Comparison of ENCODE assay signal across 8 mouse cellular contexts in genomic region chr4:24966299-24966991, GRCm38 (mm10). TPM values are rescaled to one million over a fixed set of nuclear protein-coding genes. Genes with fewer than 3 reads are reported as not detected.
DNase-seq lines count a peak whose midpoint lies in the region; ATAC-seq lines count a peak whose summit lies in the region.

Gpr63 (plus strand) TSS chr4:24966407.

- WGBS in intestine, embryonic 14.5 days: under 1% methylated on average over 52 of the region's 78 CpGs

- ATAC-seq in intestine, embryonic 14.5 days (replicated peaks; ENCODE audit: low FRiP score, low TSS enrichment, low read depth): peak; percentile 96
- ATAC-seq in megakaryocyte progenitor cell, adult 5-6 weeks (replicated peaks; ENCODE audit: poor library complexity): peak; percentile 63

- intact Hi-C loops in gastrocnemius, postnatal 36 days (cut with DNase I): no loop called here
- intact Hi-C loops in left cerebral cortex, postnatal 14 days (cut with DNase I): no loop called here

- H3K4me2 ChIP-seq in intestine, embryonic 14.5 days (ENCODE audit: low read length): peak within 1 kb of the TSS; percentile 69

- H3K27ac ChIP-seq in intestine, embryonic 14.5 days (ENCODE audit: low read depth): peak within 1 kb of the TSS; percentile 93

- H3K9ac ChIP-seq in intestine, embryonic 14.5 days (ENCODE audit: low read length): peak within 1 kb of the TSS; percentile 84

- no peaks in the 10 kb centered on the region for H3K9me3 ChIP-seq in intestine, embryonic 14.5 days (ENCODE audit: control insufficient read depth, low read length)

- no peaks in the 10 kb centered on the region for H3K27me3 ChIP-seq in intestine, embryonic 14.5 days (replicated peaks; ENCODE audit: control insufficient read depth, insufficient read depth, low read length)

- no peaks in the 10 kb centered on the region for H3K36me3 ChIP-seq in intestine, embryonic 14.5 days (ENCODE audit: control insufficient read depth, insufficient read depth, low read length)

- H3K4me3 ChIP-seq in intestine, embryonic 14.5 days (ENCODE audit: low read depth, low read length): peak within 1 kb of the TSS; percentile 70

- peak; percentile 46 for DNase-seq in adrenal gland, adult 8-10 months
- peak; percentile 90 for DNase-seq in embryo, embryonic 11 days
- DNase-seq in gastrocnemius, postnatal 36 days: peak; percentile 46 to 51
- DNase-seq in intestine, embryonic 14.5 days (ENCODE audit: low spot score): peak; percentile 86
- peak; percentile 56 to 73 for DNase-seq in left cerebral cortex, postnatal 14 days (ENCODE audit: low spot score in 2 of 2)
- DNase-seq in right cerebral cortex, postnatal 36 days (ENCODE audit: low spot score in 2 of 2): peak; percentile 61 to 71
- DNase-seq in c-Kit-positive CD71-positive TER-119-positive erythroid progenitor cells, embryonic 14.5 days (ENCODE audit: low spot score): no peak

- no peaks in the 10 kb centered on the region; the same call in 1 of the 2 replicates for H3K4me1 ChIP-seq in intestine, embryonic 14.5 days (replicated peaks; ENCODE audit: control insufficient read depth, insufficient read depth, low read length)

RNA-seq across cellular contexts. Expression of gene Gpr63, which starts in this region (rescaled TPM):
- 1 to 10 TPM; 4.7 to 5.8 (median 5.1) TPM for total RNA-seq in adrenal gland, adult 8-10 months (2022)
- total RNA-seq in gastrocnemius, postnatal 36 days (2021): 1 to 10 TPM in 1 of 2 experiments, under 1 TPM in 1; 0.76 to 1.1 TPM
- polyA plus RNA-seq in intestine, embryonic 14.5 days (2014; fragmentation: Nextera tagmentation; extraction: Ambion mirVana): 0.83 and 1.7 TPM in 2 replicates
- total RNA-seq in left cerebral cortex, postnatal 14 days (2021): 10 to 100 TPM; 22.5 to 23.0 TPM
- total RNA-seq in megakaryocyte progenitor cell, adult 5-6 weeks (2015): not detected in 2 replicates
- not detected in 2 replicates for total RNA-seq in megakaryocyte progenitor cell, adult 5-6 weeks (2017)

Comparison
In these comparisons a context has a peak if more than half of its experiments do, and no peak if none do; other contexts are left out.
1. Peak in ATAC-seq in megakaryocyte progenitor cell, adult 5-6 weeks; RNA of the gene not detected or under 1 TPM.